Mouse (Mus musculus) embryonic fibroblast, embryonic 13.5 days (primary cell): ENCODE data around the gene Ces3a.

Experiments used
- CTCF ChIP-seq: IDR thresholded peaks from 2 replicates; pipeline ENCODE4 v1.5.1; 2011; ENCODE audit warnings: mild to moderate bottlenecking, control low read depth, low read length, moderate library complexity, borderline replicate concordance; ENCODE audit not compliant: insufficient read depth
- POLR2A ChIP-seq: IDR thresholded peaks from 2 replicates; pipeline ENCODE4 v1.6.1; 2011; ENCODE audit warnings: low read depth, mild to moderate bottlenecking, control low read depth, low read length, moderate library complexity

DNA sequence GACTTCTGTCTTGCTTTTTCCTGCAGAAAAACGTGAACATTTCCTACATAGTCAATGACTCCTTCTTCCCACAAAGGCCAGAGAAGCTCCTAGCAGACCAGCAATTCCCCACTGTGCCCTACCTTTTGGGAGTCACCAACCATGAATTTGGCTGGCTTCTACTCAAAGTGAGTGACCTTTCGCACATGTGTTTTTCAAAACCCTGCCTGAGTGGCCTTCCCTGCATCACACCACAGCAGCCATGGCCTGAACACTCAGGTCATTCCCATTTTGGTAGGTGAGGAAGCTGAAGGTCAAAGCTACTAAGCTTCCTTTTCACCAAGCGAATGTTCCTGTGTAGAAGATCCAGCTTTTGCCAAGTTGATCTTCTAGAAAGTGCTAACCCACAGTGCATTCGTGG is 40.2 kb downstream of the Ces3a start:
- TF ChIP-seq CTCF (no peak), POLR2A (no peak)
